Mouse (Mus musculus) adrenal gland, adult 18-20 months (tissue): ENCODE results near the gene Urb2. TPM values are rescaled to one million over a fixed set of nuclear protein-coding genes. Genes with fewer than 3 reads are reported as not detected.
"Not testable (repeated sequence)": the region's sequence is repeated elsewhere in the genome, so short reads cannot be mapped to it uniquely, and the experiment has no call there.

Experiments
- DNase-seq, 2 experiments: peaks; one replicate each; pipeline ENCODE4 v3.0.0; 2021 to 2022; ENCODE audit warnings: low spot score in 2 of 2
- total RNA-seq, 2 experiments: library from RNA; stranded (reverse); gene quantifications; 1 replicate in 1 of 2; 2 replicates in 1 of 2; pipeline ENCODE4 v1.2.3; 2021

Urb2 gene
- total RNA-seq, 2 experiments from 2014 or later, result 12.3 to 14.7 TPM

DNA sequence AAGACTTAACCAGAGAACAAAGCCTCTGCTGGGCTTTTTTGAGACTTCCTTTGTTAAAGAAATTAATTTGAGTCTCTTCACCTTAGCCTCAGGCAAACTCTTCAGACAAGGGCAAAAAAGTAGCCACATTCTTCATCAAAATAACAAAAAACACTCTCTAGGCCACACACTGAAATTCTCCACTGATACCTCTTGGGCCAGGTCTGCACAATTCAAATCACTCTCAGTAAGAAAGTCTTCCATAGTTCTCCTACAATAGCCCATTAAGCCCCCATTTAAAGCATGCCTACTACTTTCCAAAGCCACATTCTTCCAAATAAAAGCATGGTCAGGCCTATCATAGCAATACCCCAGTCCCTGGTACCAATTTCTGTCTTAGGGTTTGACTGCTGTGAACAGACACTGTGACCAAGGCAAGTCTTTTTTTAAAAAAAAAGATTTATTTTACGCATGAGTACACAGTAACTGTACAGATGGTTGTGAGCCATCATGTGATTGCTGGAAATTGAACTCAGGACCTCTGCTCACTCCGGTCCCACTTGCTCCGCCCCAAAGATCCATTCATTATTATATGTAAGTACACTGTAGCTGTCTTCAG is 9.2 kb upstream of the Urb2 start:
- no peak for DNase-seq

DNA sequence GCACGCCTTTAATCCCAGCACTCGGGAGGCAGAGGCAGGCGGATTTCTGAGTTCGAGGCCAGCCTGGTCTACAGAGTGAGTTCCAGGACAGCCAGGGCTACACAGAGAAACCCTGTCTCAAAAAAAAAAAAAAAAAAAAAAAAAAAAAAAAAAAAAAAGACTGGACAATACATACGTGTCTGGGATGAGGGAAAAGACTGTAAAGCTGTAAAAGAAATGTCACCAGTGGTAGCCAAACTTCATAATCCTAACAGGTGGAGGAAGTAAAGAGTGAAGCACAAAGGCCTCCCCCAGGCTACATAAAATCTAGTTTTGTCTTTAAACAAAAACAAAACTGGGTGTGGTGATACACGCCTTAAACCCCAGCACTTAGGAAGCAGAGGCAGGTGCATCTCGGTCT is 7.0 kb upstream of the Urb2 start:
- not testable (repeated sequence) for DNase-seq

DNA sequence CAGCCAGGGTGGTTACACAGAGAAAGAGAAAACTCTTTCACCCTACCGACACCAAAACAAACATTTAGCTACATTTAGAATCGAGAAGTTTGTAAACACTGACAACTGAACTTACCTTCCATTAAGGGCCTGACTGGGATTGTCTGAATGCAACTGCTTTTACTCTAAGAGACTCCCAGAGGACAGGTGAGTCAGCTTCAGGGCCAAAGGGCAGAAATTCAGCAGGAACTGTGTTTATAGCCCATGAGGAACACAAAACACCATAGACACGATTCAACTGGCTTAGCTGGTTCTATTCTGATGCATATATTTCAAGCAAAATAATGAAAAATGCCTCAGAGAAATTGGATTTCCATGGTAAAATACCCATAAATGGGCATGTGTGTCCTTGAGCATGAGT is 6.6 kb upstream of the Urb2 start:
- no peak for DNase-seq

DNA sequence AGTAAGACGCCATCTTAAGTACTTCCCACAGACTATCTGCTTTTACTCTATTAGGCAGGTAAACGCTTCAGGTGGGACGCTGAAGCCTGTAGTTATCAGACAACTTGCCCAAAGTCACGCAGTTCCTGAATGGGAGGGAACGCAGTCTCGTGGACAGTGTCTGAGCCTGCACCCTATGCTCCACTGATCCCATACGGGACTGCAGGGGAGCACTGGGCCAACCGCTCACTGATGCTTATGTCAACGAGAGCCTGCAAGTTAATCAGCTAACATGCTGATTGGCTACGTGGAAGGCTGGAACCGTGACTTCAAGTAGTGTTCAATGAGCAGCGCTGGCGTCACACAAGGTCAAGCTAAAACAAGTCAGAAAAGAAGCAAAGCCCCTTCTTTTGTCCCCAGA is 1.5 kb upstream of the Urb2 start:
- no peak for DNase-seq

DNA sequence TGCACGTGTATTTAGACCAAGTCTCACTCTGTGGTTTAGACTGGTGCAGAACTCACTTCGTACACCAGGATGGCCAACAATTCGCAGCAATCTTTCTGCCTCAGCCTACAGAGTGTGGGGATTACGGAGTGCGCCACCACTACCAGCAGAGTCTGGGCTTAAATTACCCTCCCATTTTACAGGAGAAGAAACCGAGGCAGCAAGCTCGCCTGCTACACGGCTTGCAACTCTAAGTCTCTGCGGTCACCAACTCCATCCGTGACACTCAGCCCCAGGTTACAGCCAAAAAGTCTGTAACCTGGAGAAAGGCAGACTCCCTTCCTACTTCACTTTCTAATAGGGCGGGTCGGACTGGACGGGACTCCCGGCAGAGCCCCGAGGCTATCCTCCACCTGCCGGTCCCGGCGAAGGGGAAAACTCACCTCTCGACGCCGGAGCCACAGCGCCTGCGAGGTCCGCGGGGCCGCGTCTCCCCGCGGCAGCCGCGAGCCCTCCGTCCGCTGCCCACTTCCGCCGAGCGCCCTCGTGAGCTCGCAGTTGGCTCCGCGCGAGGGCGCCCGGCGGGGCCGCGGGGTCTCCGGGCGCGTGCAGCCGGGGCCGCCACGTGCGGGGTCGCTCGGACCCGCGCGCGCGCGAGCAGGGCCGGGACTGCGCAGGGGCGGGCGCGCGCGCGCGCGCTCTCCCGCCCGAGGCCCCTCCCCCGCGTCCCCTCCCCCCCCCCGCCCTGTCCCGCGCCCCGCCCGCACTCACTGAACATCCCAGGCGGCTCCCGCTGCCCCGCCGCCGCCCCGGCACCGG is 670 bp upstream of the Urb2 start:
- peak; percentile 51 to 58 for DNase-seq

DNA sequence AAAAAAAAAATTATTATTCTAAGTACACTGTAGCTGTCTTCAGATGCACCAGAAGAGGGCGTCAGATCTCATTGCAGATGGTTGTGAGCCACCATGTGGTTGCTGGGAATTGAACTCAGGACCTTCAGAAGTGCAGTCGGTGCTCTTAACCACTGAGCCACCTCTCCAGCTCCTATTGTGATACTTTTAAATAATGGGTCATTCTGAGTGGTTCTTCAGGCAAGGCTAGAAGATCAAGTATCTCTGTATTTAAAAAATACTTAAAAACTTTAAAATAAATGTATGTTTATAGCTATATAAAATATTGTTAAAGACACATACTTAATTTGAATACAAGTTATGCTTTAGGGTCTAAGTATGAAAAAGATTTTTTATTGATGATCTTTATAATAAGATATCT is 5.0 kb downstream of the Urb2 start:
- DNase-seq, result not testable (repeated sequence)

DNA sequence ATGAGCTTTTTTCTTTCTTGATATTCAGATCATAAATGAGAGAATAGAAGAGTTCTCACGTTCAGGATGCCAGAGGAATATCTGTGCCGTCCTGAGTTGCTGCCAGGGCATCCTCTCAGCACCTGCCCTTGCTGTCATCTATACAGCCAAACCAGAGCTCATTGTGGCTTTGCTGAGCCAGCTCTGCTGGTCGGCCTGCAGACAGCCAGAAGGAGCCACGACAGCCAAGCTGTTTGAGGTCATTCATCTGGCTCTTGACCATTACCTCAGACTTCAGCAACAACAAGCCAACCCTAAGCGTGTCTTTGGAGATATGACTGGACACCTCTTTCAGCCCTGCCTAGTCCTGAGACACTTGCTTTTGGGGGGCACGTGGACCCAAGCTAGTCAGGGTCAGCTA is 6.5 kb downstream of the Urb2 start:
- DNase-seq, result no peak

DNA sequence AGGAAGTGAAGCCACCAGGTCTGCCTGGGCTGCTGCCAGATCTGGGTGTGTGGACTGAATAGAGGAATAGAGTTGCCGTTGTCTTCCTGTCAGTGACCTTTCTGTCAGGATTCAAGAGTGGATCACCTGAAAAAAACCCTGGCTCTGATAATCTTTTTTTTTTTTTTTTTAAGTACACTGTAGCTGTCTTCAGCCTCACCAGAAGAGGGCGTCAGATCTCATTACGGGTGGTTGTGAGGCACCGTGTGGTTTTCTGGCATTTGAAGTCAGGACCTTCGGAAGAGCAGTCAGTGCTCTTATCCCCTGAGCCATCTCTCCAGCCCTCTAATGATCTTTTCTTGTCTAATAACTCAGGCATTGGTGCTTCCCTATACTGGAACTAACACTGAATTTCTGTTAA is 12.1 kb downstream of the Urb2 start:
- no peak for DNase-seq

DNA sequence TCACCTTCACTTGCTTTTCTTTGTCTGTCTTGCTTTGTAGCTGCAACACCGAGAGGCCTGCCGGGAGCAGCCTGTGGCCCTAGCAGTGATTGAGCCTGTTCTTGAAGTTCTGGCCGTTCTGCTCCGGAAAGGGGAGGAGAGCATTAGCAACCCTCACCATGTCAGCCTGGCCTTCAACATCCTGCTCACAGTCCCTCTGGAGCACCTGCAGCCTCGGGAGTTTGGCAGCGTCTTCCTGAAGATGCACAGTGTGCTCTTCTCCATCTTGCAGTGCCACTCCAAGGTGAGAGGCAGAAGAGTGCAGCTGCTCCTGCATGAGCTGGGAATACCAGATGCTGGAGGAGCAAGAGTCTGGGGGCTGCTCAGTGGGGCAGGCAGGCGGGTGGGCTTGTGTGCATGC is 16.8 kb downstream of the Urb2 start:
- DNase-seq, result no peak

DNA sequence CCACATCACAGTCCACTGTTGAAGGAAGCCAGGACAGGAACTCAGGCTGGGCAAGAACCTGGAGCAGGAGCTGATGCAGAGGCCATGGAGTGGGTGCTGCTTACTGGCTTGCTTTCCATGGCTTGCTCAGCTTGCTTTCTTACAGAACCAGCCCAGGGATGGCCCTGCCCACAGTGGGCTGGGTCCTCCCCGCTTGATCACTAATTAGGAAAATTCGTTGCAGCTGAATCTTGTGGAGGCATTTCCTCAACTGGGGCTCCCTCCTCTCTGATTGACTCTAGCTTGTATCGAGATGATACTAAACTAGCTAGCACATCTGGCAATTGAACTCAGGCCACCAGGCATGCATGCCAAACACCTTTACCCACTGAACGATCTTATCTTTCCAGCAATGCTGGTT is 18.0 kb downstream of the Urb2 start:
- DNase-seq, result no peak

DNA sequence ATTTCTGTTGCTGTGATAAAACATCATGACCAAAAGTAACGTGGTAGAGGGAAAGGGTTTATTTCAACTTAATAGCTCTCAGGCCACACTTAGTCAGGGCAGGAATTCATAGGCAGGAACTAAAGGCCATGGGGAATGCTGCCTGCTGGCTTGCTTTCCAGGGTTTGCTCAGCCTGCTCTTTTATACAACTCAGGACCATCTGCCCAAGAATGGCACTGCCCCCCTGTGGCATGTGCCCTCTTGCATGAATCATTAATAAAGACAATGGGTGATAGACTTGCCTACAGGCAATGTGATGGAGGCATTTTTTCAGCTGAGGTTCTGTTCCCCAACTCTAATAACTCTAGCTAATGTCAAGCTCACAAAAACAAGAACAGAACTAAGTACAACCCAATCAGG is 20.9 kb downstream of the Urb2 start:
- no peak for DNase-seq

DNA sequence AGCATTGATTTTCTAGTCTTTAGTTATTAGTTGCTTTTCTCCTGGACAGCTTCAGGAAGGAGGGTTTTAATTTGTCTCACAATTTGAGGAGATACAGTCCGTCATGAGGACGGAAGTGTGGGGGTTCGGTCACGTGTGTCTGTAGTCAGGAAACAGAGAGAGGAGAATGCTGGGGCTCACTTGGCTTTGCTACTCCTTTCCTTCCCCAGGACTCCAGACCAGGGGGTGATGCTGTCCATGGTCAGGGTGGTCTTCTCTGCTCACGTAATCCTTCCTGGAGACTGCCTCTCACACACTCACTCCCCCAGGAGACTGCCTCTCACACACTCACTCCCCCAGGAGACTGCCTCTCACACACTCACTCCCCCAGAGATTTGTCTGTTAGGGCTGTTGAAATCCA is 23.1 kb downstream of the Urb2 start:
- no peak for DNase-seq

DNA sequence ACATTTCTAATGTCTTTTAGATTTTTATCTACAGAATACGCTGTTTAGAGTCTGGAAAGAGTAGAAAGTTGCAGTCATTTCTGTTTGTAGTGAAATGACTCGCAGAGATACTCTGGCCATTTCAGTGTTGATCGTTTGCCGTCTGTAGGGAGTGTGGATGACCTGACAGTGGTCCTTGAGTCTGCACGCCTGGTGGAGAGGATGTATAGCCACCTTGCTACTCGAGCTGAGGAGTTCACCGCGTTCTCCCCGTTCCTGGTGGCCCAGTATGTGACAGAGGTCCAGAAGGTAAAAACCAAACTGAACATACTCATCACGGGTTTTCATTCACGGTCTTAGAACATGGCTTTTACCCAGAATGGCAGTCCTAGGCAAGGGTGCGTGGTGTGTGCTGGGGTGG is 23.6 kb downstream of the Urb2 start:
- DNase-seq, result no peak

DNA sequence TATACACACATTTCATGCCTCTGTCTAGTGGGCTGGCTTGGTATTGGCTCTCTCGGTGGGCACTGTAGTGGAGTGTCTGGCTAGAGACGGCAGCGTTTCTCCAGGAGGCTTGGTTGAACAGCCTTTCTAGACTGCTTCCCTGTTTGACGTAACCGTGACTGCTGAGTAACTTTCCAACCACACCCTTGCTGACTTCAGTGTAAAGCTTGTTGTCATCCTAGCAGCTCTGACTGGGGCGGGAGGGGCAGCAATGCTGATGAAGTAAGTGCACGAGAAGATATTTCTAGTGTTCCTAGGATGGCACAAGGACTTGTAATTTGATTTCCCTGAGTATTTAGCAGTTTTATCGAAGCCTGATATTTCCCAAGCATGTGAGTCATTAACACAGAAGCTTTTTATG is 24.5 kb downstream of the Urb2 start:
- no peak for DNase-seq

DNA sequence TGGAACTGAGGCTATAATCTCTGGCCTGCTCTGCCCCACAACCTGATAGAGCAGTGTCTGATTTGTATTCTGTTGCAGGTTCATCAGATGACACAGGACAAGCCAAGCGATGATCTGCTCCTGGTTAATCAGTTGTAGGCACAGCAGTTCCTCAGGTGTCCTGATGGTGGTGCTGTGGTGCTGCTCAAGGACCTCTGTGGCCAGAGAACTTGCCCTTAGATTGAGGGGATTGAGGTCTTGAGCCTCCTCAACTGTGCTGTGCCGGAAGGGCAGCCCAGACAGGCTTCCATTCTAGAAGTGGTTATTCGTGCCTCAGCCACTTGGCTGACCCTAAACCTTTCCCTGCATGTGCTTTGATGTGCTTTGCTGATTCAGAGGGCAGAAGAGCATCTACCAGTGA is 30.8 kb downstream of the Urb2 start:
- peak; percentile 69 for DNase-seq

DNA sequence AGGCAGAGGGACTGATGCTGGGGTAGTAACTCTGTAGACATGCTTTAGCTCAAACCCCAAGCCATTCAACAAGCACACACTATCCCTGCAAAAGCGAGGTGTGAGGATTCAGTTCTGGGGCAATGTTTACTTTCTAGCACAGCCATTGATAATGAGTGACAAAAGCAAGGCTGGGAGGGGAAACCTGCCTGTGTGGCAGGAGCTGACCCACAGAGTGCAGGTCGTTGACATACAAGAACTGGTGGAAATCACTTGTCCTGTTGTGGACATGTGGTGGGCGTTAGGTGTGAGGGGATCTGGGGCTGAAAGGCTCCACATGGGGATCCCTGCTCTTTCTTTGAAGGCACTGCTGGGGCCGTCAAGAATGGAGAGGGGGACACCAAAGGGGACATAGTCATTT is 31.3 kb downstream of the Urb2 start:
- no peak for DNase-seq

DNA sequence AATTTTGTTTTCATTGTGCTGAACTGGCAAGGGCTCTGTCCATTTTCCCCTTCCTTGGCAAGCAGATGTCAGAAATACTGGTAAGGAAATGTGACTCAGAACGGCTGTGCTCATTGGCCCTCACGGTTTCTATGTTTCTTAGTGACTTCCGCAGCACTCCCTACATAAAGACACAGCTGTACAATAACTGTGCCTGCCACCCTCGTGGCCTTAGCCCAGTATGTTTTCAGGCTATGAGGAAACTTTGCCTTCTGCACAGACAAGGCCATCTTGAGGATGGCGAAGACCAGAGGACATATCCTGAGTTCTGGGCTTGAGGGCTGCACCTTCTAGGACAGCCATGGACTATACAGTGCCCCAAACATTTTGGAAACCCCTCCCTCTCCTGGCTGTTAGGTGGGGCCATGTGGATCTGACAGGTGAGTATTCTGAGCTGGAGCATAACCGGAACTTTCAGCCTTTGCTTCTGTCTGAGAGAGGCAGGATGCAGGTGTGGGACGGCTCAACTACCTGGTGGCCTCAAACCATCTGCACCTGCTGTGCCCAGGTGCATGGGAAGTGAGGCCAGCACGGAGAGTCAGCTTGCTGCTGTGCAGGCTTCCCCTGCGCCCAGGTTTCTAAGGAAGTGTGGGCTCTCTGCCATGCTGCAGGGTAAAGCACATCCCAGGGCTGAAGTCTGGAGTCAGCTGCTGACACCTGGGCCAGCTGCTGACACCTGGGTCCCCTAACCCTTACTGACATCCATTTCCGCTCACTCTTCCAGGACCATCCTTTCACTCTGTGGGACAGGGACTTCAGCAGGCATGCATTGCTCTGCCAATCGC is 35.7 kb downstream of the Urb2 start:
- no peak for DNase-seq

DNA sequence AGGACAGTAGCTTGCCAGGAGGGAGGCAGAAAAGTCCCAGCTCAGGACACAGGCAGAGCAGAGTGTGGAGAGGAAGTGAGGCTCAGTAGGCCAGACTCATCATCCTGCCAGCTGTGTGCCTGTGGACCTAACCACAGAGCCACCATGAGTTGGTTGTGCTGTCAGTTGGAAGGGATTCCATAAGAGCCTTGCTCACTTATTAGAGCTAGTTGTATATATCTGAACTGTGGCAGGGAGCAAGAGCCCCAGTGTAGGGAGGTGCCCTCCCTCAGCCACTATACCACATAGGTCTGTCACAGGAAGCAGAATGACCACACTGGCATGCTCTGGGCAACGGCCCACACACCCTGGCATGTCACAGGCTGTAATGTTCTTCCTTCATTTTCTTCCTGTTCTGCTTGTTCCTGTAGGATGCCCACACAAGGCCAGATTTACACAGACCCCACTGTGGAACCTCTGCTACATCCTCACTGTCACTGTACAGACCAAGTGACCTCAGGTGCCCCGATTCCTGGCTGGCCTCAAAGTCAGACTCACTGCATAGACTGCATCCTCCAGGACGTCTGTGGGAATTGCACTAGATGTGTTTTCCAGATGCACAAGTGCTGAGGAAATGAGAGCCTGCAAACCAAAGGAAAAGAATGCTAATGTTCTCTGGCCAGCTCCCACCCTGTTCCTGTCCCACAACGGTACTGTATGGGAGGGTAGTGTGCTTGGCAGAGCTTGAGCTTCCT is 45.2 kb downstream of the Urb2 start:
- DNase-seq, result no peak

DNA sequence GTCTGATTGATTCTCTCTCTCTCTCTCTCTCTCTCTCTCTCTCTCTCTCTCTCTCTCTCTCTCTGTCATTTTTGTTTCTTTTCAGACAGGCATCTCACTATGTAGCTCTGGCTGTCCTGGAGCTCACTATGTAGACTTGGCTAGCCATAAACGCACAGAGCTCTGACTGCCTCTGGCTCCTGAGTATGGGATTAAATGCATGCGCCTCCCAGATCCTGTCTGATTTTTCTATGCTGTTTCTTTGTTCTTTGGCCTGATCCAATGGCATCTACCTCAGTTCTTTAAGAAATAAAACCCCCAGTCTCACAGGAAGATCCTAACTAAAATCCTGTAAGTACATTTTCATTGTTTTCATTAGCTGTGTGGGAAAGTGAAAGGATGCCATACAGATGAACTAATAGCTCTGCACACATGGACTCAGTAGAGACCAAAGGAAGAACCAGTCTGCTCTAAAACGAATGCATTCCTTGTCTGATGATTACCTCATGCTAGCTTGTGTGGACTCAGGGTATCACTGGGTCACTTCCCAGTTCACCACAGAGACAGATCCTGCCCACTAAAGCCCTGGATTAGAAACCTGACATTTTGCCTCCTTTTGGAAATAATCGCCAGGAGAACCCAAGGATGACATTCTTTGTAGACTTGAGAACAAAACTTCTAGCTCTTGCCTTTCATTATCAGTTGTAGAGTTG is 45.9 kb downstream of the Urb2 start:
- DNase-seq, result no peak

DNA sequence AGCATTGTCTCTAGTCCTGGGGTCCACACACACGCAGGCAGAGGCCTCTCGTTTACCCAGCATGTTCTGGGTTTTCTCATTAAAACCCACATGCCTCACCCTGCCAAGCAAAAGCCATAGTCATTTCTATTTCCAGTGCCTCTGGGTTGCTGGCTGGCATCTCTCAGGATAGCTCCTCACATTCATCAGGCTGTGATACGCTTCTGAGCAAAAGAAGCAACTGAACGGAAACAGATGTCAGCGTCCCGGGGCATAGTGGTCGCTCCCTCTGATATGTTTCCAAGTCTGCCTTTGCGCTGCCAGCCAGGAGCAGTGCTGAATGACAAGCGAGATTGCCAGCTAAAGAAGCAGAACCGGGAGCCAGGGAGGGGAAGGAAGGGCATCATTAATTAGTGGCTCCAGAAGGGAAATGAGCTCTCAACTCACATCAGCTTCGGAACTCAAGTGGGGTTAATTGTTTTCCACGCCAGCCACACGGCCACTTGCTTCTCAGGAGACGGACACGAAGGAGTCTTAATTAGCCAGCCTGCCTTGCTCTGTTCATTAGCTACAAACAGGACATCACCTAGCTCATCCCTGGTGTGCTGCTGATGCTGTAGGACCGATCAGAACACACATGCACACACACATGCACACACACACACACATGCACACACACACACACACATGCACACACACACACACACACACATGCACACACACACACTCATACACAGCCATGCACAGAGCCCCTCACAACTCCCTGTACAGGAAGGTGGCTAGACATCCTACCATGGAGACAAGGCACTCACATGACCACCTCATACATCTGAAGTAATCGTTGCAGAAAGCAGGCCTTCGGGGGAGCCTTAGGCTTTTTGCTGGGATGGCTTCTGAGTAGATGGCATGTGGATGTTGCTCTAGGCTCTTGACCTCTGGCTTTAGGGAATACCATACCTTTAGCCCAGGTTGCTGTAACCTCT is 49.3 kb downstream of the Urb2 start:
- no peak for DNase-seq
